Mouse (Mus musculus) embryonic facial prominence, embryonic 15.5 days (tissue): ENCODE data around the gene Gkn3. TPM values are rescaled to one million over a fixed set of nuclear protein-coding genes. Genes with fewer than 3 reads are reported as not detected.

Source experiments
- ATAC-seq: fragments of 200-750 bp; cut with Nextera tagmentation; 2 replicates; pipeline ENCODE4 v1.8.0; 2017; ENCODE audit warnings: low read depth, moderate TSS enrichment; ENCODE audit not compliant: insufficient number of reproducible peaks, low FRiP score, low TSS enrichment
- H3K27ac ChIP-seq: fragments of 300-500 bp; sonication (generic); replicated peaks from 2 replicates; pipeline ENCODE4 v1.5.1; 2015; ENCODE audit warnings: mild to moderate bottlenecking, inconsistent platforms
- H3K27me3 ChIP-seq: fragments of 300-500 bp; sonication (generic); 2 replicates; pipeline ENCODE4 v1.6.1; 2015; ENCODE audit warnings: inconsistent platforms
- H3K36me3 ChIP-seq: fragments of 300-500 bp; sonication (generic); 2 replicates; pipeline ENCODE4 v1.6.1; 2015; ENCODE audit warnings: mild to moderate bottlenecking, inconsistent platforms
- H3K4me1 ChIP-seq: fragments of 300-500 bp; sonication (generic); 2 replicates; pipeline ENCODE4 v1.6.1; 2015; ENCODE audit warnings: inconsistent platforms
- H3K4me2 ChIP-seq: fragments of 300-500 bp; sonication (generic); replicated peaks from 2 replicates; pipeline ENCODE4 v1.6.1; 2015; ENCODE audit warnings: mild to moderate bottlenecking, inconsistent platforms
- H3K4me3 ChIP-seq: fragments of 300-500 bp; sonication (generic); replicated peaks from 2 replicates; pipeline ENCODE4 v1.5.1; 2015; ENCODE audit warnings: mild to moderate bottlenecking, inconsistent platforms
- H3K9ac ChIP-seq: fragments of 300-500 bp; sonication (generic); 2 replicates; pipeline ENCODE4 v1.6.1; 2015; ENCODE audit warnings: inconsistent platforms
- H3K9me3 ChIP-seq: fragments of 300-500 bp; sonication (generic); replicated peaks from 2 replicates; pipeline ENCODE4 v1.6.1; 2016; ENCODE audit warnings: inconsistent platforms
- WGBS: fragments of 180-500 bp; shearing (Covaris S2); methylation state at CpG from one replicate; pipeline ENCODE4 v1.1.7; 2015; 5-methylcytosine and 5-hydroxymethylcytosine counted together
- polyA plus RNA-seq: library from polyadenylated mRNA; unstranded; fragments of >200 nt; fragmentation: Nextera tagmentation; extraction: Ambion mirVana; gene quantifications from 2 replicates; pipeline ENCODE4 v1.2.1, GENCODE M21; 2015

Gene Gkn3
- polyA plus RNA-seq, result 1.0 and 1.3 TPM in 2 replicates

DNA sequence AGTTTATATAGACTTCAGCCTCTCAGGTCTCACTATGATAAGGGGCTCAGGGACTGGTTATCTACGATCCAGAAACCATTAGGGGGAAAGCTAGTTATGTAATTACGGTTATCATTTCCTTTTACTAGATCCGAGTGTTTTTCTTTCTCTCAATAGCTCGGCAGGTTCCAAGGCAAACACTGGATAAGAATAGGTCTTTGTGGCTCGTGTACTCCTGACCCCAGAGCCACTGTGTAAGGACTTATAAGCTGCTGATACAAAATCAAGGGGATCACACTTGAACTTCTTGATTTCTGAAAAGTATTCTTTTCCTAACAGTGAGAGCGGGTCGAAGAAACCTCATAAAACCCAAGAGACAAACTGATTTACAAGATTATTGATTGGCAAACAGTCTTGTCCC, at the start of gene Gkn3:
Gkn3 (minus strand) TSS at position 59 of the 400 bp plus-strand sequence.
- no peak within 1 kb of the TSS for H3K27ac ChIP-seq
- H3K9me3 ChIP-seq, result no peaks in the 10 kb centered on the region
- 54% methylated on average over 7 of the region's 7 CpGs for WGBS

DNA sequence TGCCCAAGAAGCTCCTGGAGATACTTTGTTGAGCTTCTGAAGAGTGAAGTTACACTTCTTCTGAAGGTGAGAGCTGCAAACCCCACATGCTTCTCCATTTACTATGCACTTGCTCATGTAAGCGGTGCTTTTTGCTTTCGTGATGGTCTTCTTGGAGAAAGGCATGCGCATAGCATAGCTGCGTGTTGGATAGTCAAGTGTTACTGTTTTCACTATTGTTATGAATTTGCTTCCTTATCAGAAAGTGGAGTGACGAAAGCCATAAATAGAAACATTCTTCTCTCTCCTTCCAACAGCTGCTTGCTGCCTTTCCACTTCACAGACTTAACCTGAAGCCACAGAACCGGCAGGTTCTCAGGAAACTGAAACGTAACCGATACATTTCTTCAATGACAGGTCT, 48.0 kb upstream of the Gkn3 start:
- Histone ChIP-seq H3K9me3 (no peaks in the 10 kb centered on the region), H3K4me2 (no peak overlapping the region), H3K4me1 (no peaks in the 10 kb centered on the region), H3K27me3 (no peaks in the 10 kb centered on the region), H3K9ac (no peak overlapping the region), H3K27ac (no peak overlapping the region), H3K36me3 (no peaks in the 10 kb centered on the region), H3K4me3 (no peak overlapping the region)
- no peak for ATAC-seq
- 79% methylated on average over 8 of the region's 8 CpGs for WGBS

More for the DNA sequence above, at the start of gene Gkn3:
- Histone ChIP-seq H3K4me2 (no peak within 1 kb of the TSS), H3K4me1 (peaks cover 10% of the 10 kb centered on the region), H3K4me3 (no peak within 1 kb of the TSS), H3K36me3 (no peaks in the 10 kb centered on the region), H3K27me3 (0 out of 2 replicates have a peak, but pooled peaks cover 4% of the 10 kb centered on the region), H3K9ac (no peak within 1 kb of the TSS)
- ATAC-seq, result no peak

DNA sequence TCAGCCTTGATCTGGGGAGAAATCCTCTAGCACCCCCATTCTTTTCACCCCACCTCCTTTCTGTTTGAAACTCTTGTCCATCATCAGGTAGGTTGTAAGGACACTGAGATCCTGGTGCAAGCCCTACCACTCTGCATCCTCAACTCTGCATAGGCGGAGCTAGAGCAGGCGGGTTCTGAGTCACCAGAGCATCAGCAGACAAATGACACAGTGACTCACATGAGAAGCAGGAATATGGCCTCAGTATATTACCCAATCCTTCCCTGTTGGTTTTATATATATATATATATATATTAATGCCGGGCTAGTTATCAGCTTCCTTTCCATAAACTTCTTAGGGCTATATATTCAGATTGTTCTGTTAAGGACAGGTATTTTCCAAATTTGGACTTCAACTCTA, 47.1 kb upstream of the Gkn3 start:
- no peaks in the 10 kb centered on the region for H3K36me3 ChIP-seq
- no peak for ATAC-seq
- WGBS, result 79% methylated on average over 3 of the region's 3 CpGs
- no peaks in the 10 kb centered on the region for H3K9me3 ChIP-seq
- no peak overlapping the region for H3K27ac ChIP-seq
- no peak overlapping the region for H3K4me2 ChIP-seq
- H3K4me3 ChIP-seq, result no peak overlapping the region
- no peaks in the 10 kb centered on the region for H3K4me1 ChIP-seq
- H3K9ac ChIP-seq, result no peak overlapping the region
- no peaks in the 10 kb centered on the region for H3K27me3 ChIP-seq

DNA sequence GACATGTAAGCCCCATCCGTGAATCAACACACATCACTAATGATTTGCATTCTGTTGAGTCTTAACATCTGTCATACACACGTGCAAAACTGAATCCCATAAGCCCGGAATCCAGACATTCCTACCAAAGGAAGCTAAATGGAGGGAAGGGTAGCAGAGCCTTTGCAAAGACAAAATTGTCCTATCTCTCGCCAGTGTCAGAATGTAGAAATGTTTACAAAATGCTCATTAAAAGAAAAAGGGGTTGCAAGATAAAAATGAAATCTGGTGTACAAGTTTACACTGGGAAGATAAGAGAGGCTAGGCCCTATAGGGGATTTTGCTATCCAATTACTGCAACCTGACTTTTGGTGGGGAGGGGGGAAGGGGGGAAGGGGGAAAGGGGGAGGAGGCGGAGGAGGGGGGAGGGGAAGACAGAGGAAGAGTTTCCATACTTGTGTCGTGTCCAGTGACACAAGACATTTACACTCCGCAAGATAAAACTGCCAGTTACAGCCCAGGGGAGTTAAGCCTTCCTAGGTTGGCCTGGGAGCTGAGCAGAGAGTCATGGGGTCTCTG, 39.8 kb upstream of the Gkn3 start, which contains the start of gene Bmp10:
Bmp10 (plus strand) TSS at position 508 of the 558 bp plus-strand sequence.
- ATAC-seq, result no peak
- H3K9me3 ChIP-seq, result no peaks in the 10 kb centered on the region

GRCm38 (mm10) chr6:87427616-87428015, 38.9 kb upstream of the Gkn3 start:
- Histone ChIP-seq H3K4me2 (no peak overlapping the region), H3K27me3 (no peaks in the 10 kb centered on the region), H3K36me3 (no peaks in the 10 kb centered on the region), H3K9ac (no peak overlapping the region), H3K27ac (no peak overlapping the region), H3K4me1 (no peaks in the 10 kb centered on the region), H3K9me3 (no peaks in the 10 kb centered on the region), H3K4me3 (no peak overlapping the region)
- WGBS, result 61% methylated on average over 8 of the region's 8 CpGs
- no peak for ATAC-seq

More for the DNA sequence above, 39.8 kb upstream of the Gkn3 start, which contains the start of gene Bmp10:
- no peak within 1 kb of the TSS for H3K27ac ChIP-seq
- no peak within 1 kb of the TSS for H3K4me2 ChIP-seq
- no peaks in the 10 kb centered on the region for H3K36me3 ChIP-seq
- WGBS, result 54% methylated on average over 7 of the region's 7 CpGs
- no peaks in the 10 kb centered on the region for H3K4me1 ChIP-seq
- no peak within 1 kb of the TSS for H3K9ac ChIP-seq
- H3K27me3 ChIP-seq, result no peaks in the 10 kb centered on the region
- no peak within 1 kb of the TSS for H3K4me3 ChIP-seq

DNA sequence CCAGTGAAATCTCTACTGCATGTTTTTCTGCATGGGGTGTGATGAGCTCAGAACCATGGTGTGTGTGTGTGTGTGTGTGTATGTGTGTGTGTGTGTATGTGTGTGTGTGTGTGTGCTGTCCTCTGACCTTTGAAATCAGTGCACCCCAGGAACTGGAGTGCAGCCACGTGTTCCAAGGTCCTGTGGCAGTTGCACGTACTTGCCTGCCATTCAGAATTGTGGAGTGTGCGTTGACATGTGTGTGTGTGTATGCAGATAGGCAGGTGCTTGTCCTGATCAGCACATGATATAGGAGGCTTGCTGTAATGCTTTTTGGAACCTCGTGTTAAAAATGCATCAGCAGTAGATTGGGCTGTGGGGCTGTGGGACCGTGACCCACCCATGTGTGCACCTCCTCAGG, 38.2 kb upstream of the Gkn3 start:
- no peak overlapping the region for H3K27ac ChIP-seq
- H3K9ac ChIP-seq, result no peak overlapping the region
- H3K4me2 ChIP-seq, result no peak overlapping the region
- H3K9me3 ChIP-seq, result no peaks in the 10 kb centered on the region
- no peak for ATAC-seq
- H3K27me3 ChIP-seq, result no peaks in the 10 kb centered on the region
- no peak overlapping the region for H3K4me3 ChIP-seq
- no peaks in the 10 kb centered on the region for H3K36me3 ChIP-seq
- 71% methylated on average over 5 of the region's 5 CpGs for WGBS
- H3K4me1 ChIP-seq, result no peaks in the 10 kb centered on the region

DNA sequence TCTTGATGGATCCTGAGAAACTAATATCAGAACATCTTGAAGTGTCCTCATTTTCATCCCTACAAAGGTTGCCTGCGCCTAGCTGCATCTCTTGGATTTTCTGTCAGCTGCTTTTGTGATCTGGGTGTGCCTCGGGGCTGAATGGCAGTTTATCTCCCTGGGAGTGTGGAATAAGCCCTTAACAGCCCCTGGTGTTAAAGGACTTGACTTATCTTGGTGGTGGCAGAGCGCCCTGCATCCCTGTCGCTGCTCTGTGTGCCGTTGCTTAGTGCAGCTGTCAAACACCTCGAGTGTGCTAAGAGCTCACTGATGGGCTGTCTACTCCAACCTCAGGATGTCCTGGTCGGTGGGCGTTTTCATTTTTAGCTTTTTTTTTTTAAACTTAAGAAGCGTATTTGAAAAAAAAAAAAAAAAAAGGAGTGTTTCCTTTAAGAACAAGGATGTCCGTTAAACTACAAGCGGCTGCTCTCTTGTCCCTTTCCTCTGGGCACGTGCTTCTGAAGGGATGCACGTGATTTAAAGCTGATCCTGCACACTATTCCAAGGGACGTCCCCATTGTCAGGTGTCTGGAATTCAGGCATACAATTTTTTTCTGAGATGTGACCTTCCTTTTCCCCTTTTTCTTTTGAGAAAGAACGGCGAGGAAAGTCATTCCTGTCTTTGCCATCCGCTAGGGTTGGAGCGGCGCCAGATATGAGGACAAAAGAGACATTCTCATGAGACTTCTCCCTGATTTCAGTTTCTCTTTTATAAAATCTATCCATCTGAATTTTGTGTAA, 35.5 kb upstream of the Gkn3 start:
- ATAC-seq, result no peak

GRCm38 (mm10) chr6:87422304-87422703, 33.6 kb upstream of the Gkn3 start:
- H3K27ac ChIP-seq, result no peak overlapping the region
- no peak overlapping the region for H3K4me3 ChIP-seq
- WGBS, result 77% methylated on average over 7 of the region's 7 CpGs
- no peak for ATAC-seq
- no peaks in the 10 kb centered on the region for H3K36me3 ChIP-seq
- H3K27me3 ChIP-seq, result no peaks in the 10 kb centered on the region
- no peaks in the 10 kb centered on the region for H3K9me3 ChIP-seq
- no peak overlapping the region for H3K9ac ChIP-seq
- H3K4me2 ChIP-seq, result no peak overlapping the region
- no peaks in the 10 kb centered on the region for H3K4me1 ChIP-seq

More for the DNA sequence above, 35.5 kb upstream of the Gkn3 start:
- H3K9me3 ChIP-seq, result no peaks in the 10 kb centered on the region
- no peaks in the 10 kb centered on the region for H3K27me3 ChIP-seq
- H3K4me2 ChIP-seq, result no peak overlapping the region
- H3K4me3 ChIP-seq, result no peak overlapping the region
- no peak overlapping the region for H3K27ac ChIP-seq
- no peaks in the 10 kb centered on the region for H3K36me3 ChIP-seq
- H3K9ac ChIP-seq, result no peak overlapping the region
- no peaks in the 10 kb centered on the region for H3K4me1 ChIP-seq
- WGBS, result 63% methylated on average over 19 of the region's 19 CpGs

DNA sequence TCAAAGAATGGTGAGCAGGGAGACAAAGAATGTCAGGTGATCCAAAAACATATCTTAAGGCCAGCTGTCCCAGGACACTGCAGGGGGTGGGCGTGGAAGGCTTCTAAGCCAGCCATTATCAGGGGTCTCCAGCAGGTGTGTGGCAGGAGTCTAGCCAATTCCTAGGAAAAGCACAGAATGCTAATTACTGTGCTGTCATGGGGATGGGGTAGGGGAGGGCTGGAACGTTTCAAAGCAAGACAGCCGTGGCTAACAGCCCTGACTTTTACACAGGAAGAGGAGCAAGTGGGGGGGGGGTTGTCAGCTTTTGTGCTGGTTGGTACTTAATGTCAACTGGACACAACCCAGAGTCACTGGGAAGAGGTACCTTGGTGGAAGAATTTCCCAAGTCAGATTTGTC, 23.3 kb upstream of the Gkn3 start:
- WGBS, result 31% methylated on average over 3 of the region's 3 CpGs
- no peak overlapping the region for H3K9ac ChIP-seq
- no peak for ATAC-seq

DNA sequence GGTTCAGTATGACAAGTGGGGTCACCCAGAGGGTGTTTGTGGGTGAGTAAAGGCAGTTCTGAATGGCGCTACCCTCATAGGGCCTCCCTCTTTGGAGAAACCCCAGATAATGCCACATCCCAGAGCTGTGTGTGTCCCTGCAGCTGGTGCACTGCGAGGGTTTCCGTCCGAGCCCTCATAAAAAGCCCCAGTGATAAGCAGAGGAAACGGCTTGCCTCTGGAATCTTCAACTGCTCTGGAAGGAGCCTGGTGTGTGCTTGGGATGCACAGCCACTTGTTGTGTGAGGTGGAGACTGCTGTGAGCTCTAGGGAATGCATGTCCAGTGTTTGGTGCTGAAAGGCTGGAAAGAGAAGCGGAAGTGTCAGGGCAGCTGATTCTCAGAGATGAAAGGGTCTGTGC, 12.7 kb upstream of the Gkn3 start:
- no peak overlapping the region for H3K27ac ChIP-seq
- no peaks in the 10 kb centered on the region for H3K4me1 ChIP-seq
- no peak overlapping the region for H3K9ac ChIP-seq
- no peak overlapping the region for H3K4me3 ChIP-seq
- no peaks in the 10 kb centered on the region for H3K36me3 ChIP-seq
- no peaks in the 10 kb centered on the region for H3K27me3 ChIP-seq
- H3K9me3 ChIP-seq, result no peaks in the 10 kb centered on the region
- WGBS, result 70% methylated on average over 6 of the region's 6 CpGs
- no peak overlapping the region for H3K4me2 ChIP-seq
- ATAC-seq, result no peak

More for the DNA sequence above, 23.3 kb upstream of the Gkn3 start:
- Histone ChIP-seq H3K36me3 (no peaks in the 10 kb centered on the region), H3K4me2 (no peak overlapping the region), H3K4me1 (no peaks in the 10 kb centered on the region), H3K27me3 (no peaks in the 10 kb centered on the region), H3K9me3 (no peaks in the 10 kb centered on the region), H3K27ac (no peak overlapping the region), H3K4me3 (no peak overlapping the region)

DNA sequence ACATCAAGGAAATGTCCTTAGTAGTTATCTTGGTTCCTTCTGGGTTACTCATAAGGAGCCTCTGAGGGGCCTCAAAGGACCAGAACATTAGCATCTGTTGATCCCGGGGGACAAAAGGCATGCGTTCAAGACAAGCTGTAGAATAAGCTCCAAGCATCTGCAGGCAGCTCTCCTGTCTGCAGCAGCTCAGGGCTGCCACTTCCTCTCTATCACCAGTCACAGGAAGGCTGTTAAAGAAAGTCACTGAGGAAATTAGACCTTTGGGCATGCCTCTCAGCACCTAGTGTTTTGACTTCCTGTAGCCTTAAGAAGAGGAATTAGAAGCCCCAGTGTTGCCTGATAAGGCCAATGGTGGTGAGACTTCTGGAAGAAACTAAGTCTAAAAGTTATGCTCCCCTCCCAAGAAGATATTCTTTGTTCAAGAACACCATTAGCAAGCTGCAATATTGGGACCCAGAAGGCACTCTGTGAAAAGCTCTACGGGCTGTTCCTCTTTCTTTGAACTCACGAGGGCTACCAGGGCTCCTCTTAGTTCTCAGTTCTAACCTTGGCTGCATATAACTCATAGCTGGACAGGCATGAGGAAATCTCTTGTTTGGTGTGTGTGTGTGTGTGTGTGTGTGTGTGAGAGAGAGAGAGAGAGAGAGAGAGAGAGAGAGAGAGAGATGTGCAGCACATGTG, 11.3 kb upstream of the Gkn3 start:
- no peaks in the 10 kb centered on the region for H3K4me1 ChIP-seq
- 50% methylated on average over 4 of the region's 4 CpGs for WGBS
- no peak overlapping the region for H3K27ac ChIP-seq
- no peak for ATAC-seq
- H3K9ac ChIP-seq, result no peak overlapping the region
- no peaks in the 10 kb centered on the region for H3K36me3 ChIP-seq
- no peak overlapping the region for H3K4me3 ChIP-seq
- no peak overlapping the region for H3K4me2 ChIP-seq
- no peaks in the 10 kb centered on the region for H3K27me3 ChIP-seq
- no peaks in the 10 kb centered on the region for H3K9me3 ChIP-seq
